Mouse (Mus musculus): ENCODE measurements around the gene Bpifb1.
"Not testable (repeated sequence)": the region's sequence is repeated elsewhere in the genome, so short reads cannot be mapped to it uniquely, and the experiment has no call there.

Bpifb1 gene

DNA sequence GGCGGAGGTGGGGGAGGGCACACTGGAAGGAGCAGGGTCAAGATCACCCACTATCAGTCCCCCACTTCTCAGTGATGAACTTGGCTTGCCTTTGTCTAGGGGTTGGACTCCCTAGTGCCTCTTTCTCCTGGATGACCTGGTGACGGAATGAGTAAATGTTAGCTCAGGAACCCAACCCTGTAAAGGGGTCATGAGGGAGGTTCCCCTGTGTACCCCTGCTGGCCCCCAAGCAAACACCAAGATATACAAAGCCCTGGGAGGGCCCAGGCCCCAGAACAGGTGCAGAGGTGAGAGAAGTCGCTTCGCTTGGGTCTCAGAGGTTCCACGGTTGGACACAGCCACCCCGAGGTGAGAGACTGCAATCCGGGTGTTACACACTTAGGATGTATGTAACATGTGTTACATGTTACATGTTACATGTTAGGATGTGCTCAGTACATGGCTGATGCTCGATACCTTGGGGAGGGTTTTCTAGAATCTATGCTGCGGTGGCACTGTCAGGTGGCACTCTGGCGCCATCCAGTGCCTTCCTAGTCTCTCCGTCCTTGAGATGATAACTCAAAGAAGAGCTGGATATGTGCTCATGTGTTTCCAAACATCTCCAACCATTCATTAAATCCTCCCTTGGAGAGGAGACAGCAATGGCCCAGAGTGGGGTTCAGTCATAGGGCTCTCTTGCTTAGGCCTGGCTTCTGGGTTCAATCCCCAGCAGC, at the start of gene Bpifb1:
TSS of gene Bpifb1 (plus strand) at position 273 of the 713 bp plus-strand sequence.
- in situ Hi-C loops (cut with MboI; ENCODE audit: low pct_unique_long_range_greater_than_20kb in 1 of 2, low sequenced_read_pairs in 2 of 2, unreplicated experiment in 1 of 2): no loop called here

DNA sequence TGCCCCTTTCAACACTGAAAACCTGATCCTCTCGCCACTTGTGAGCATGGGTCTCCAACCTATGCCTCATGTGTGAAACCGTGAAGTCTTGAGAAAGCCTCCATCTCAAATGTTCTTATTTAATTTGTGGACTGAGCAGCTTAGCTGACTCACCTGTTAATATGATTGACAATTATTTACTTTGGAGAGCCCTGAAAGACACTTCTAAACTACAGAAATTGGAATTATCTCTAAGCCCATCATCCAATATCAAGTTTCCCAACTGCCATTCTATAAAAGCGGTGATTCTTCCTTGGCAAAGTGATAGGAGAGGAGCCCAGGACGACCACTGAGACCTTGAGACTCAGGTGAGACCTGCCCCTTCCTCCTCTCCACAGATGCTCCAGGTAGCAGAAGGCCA, 48.0 kb upstream of the Bpifb1 start, which contains the start of gene Bpifa1:
TSS of gene Bpifa1 (plus strand) at position 301 of the 400 bp plus-strand sequence.
- in situ Hi-C loops (cut with MboI; ENCODE audit: low pct_unique_long_range_greater_than_20kb in 1 of 2, low sequenced_read_pairs in 2 of 2, unreplicated experiment in 1 of 2): no loop called here

DNA sequence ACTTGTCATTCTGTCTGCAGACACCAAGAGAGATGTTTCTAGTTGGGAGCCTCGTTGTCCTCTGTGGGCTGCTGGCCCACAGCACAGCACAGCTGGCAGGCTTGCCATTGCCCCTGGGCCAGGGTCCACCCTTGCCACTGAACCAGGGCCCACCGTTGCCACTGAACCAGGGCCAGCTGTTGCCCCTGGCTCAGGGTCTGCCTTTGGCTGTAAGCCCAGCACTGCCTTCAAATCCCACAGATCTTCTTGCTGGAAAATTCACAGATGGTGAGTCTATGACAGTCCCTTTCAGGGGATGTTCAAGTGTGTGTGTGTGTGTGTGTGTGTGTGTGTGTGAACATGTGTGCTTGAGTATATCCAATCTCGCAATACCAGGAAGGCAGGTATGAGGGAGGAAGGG, 46.9 kb upstream of the Bpifb1 start:
- in situ Hi-C loops (cut with MboI; ENCODE audit: low pct_unique_long_range_greater_than_20kb in 1 of 2, low sequenced_read_pairs in 2 of 2, unreplicated experiment in 1 of 2): no loop called here

DNA sequence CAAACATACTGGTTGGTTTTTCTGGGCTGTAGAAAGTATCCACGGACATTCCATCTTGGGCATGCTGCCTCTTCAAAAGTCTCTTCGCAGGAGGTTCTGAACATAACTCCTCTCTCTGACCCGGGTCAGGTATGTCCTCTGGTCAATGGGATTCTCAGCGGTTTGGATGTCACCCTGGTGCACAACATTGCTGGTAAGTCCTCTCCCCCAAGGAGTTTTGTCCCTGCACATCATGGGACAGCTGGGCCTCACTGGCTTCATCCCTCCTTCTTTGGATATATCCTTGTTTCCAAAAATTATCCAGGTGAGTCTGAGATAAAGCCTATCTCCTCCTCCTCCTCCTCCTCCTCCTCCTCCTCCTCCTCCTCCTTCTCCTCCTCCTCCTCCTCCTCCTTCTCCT, 43.1 kb upstream of the Bpifb1 start:
- in situ Hi-C loops (cut with MboI; ENCODE audit: low pct_unique_long_range_greater_than_20kb in 1 of 2, low sequenced_read_pairs in 2 of 2, unreplicated experiment in 1 of 2): no loop called here

DNA sequence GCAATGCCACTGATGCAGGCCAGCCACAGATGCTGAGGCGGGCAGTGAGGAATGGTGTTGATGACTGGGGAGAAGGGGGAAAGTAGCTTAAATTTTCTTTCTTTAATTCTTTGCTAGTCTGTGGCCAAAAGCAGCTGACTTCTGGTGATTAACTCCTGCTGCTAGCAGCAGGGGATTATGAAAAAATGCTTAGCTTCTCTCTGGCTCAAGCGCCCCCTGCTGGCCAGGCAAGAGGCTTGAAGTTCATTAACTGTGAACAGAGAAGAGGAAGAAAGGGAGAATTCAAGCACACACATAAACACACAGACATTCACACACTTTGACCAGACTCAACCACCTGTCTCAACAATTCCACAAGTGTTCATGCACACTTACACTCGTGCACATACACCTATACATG, 32.2 kb upstream of the Bpifb1 start:
- in situ Hi-C loops (cut with MboI; ENCODE audit: low pct_unique_long_range_greater_than_20kb in 1 of 2, low sequenced_read_pairs in 2 of 2, unreplicated experiment in 1 of 2): no loop called here

DNA sequence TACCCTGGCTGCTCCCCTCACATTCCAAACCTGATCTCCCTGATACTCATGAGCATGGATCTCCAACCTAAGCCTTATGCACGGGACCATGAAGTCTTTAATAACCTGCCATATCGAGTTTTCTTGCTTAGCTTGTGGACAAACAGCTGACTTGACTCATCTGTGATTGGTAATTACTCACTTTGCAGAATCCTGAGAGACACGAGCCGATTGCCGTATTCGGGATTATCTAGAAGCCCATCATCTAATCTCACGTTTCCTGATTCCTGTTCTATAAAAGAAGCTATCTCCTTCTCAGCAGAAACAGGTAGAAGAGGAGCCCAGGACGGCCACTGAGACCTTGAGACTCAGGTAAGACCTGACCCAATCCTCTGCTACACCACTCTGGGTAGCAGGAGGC, 28.3 kb upstream of the Bpifb1 start, which contains the start of gene Bpifa5:
TSS of gene Bpifa5 (plus strand) at position 301 of the 400 bp plus-strand sequence.
- in situ Hi-C loops (cut with MboI; ENCODE audit: low pct_unique_long_range_greater_than_20kb in 1 of 2, low sequenced_read_pairs in 2 of 2, unreplicated experiment in 1 of 2): no loop called here

DNA sequence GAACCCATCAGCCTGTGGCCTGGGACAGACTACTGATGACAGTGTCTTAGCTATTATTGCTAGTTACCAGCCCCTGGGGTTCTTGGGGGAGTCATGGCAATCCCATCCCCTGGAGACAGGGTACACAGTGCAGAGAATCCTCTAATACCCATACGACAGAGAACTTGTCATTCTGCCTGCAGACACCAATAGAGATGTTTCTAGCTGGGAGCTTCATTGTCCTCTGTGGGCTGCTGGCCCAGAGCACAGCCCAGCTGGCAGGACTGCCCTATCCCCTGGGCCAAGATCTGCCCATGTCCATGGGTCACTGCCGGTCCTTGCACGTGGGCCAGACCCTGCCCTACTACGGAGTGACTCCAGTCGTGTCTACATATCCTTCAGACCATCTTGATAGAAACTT, 27.3 kb upstream of the Bpifb1 start:
- in situ Hi-C loops (cut with MboI; ENCODE audit: low pct_unique_long_range_greater_than_20kb in 1 of 2, low sequenced_read_pairs in 2 of 2, unreplicated experiment in 1 of 2): no loop called here

DNA sequence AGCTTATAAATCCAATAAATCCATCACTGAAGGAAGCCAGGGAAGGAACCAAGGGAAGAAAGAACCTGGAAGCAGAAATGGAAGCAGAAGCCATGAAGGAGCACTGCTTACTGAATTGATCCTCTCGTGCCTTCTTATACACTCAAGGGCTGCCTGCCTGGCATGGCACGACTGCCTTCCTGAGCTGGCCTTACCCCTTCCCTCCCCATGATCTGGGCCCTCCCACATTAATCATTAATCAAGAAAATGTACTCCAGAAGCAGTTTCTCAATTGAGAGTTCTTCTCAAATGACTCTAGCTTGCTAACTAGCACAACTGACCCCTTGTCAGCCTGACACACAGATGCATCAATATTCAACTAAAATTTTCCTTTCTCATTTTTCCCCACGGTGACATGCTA, 21.4 kb upstream of the Bpifb1 start:
- in situ Hi-C loops (cut with MboI; ENCODE audit: low pct_unique_long_range_greater_than_20kb in 1 of 2, low sequenced_read_pairs in 2 of 2, unreplicated experiment in 1 of 2): no loop called here

DNA sequence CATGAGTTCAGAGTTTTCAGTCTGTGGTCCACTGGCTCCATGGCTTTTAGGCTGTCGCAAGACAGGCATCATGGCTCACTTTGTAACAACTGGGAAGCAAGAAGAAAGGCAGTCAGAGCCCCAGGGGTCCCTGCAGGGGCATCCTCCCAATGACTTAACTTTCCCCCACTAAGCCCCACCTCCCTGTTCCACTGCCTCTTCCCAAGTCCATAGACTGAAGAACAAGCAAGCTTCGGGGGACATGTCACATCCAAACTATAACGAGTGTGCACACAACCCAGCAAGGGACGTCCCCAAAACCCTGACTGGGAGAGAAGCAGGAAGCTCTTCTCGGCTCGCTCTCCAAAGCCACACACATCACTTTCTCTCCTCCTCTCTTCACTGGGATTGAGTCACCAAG, 19.0 kb upstream of the Bpifb1 start:
- in situ Hi-C loops (cut with MboI; ENCODE audit: low pct_unique_long_range_greater_than_20kb in 1 of 2, low sequenced_read_pairs in 2 of 2, unreplicated experiment in 1 of 2): no loop called here

DNA sequence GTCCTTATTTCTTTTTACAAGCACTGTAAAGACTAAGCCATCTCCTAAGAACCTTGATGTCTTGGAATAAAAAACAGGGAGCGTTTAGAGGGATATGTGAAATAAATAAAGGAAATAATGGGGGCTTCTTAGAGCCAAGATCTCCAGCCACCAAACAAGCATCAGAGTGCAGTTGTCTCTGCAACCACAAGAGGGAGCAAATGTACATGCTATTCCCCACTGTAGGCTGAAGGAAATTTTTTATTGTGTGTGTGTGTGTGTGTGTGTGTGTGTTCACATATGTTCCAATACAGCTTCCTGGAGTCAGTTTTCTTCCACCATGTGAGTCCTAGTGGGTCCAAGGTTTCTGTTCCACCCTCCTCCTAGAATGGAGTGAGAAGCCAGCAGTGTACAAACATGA, 17.3 kb upstream of the Bpifb1 start:
- in situ Hi-C loops (cut with MboI; ENCODE audit: low pct_unique_long_range_greater_than_20kb in 1 of 2, low sequenced_read_pairs in 2 of 2, unreplicated experiment in 1 of 2): no loop called here

DNA sequence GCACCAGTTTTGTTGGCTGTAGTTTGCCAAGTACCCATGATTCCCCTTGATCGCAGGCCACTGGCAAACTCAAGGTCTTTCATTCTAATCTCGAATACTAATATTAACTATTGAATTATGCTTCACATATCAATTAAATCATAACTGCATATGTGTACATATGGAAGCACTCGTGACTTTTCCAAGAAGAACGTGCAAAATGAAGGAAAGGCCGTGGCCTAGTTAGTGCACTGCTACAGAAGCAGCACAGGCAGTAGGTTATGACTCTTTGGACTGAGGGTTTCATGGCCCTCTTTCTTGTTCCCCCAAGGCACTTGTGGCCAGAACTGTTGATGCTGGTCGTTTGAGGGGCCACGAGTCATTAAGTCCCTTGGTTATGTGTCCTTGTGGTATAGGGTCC, 8.7 kb upstream of the Bpifb1 start:
- in situ Hi-C loops (cut with MboI; ENCODE audit: low pct_unique_long_range_greater_than_20kb in 1 of 2, low sequenced_read_pairs in 2 of 2, unreplicated experiment in 1 of 2): not testable (repeated sequence)

DNA sequence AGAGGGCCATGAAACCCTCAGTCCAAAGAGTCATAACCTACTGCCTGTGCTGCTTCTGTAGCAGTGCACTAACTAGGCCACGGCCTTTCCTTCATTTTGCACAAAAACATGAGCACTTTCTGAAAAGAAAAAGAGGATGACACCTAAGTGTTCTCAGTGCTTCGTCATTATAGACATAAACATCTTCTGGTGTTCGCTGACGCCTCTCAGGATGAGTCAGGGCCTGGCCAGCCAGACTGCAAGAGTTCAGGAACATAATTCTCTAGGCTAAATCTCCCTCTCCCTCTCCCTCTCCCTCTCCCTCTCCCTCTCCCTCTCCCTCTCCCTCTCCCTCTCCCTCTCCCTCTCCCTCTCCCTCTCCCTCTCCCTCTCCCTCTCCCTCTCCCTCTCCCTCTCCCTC, 7.6 kb upstream of the Bpifb1 start:
- in situ Hi-C loops (cut with MboI; ENCODE audit: low pct_unique_long_range_greater_than_20kb in 1 of 2, low sequenced_read_pairs in 2 of 2, unreplicated experiment in 1 of 2): not testable (repeated sequence)

DNA sequence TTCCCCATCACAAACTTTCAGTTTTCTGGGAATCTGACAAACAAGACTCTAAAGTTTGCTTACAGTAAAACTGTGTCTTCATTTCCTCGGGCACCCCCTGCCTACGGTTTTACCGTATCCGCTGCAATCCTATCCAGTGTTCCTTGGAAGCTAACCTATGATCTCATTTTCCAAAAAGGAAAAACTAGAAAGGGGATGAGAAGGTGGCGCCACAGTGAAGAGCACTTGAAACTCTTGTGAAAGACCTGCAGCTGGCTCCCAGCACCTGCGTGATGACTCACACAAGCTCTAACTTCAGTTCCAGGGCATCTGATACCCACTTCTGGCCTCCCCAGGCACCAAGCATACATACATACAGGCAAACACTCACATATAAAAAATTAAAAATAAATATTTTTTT, 5.3 kb upstream of the Bpifb1 start:
- in situ Hi-C loops (cut with MboI; ENCODE audit: low pct_unique_long_range_greater_than_20kb in 1 of 2, low sequenced_read_pairs in 2 of 2, unreplicated experiment in 1 of 2): no loop called here

DNA sequence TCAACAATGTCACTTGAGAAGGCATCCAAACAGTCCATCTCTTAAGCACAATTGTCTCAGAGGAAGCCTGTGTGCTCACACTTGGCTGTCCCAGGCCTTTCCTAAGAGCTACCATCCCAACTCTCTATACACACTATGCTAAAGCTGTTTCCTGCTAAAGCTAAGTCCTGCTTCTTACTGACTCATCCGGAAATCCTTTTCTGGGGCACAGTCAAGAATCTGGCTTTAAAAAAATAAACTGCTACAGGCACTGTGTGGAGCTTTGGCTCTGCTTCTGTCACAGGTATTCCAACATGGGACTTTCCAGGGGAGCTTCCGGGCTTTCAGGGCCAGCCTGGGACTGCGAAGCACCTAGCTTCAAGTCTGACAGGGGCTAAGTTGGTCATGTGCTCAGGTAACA, 4.9 kb upstream of the Bpifb1 start:
- in situ Hi-C loops (cut with MboI; ENCODE audit: low pct_unique_long_range_greater_than_20kb in 1 of 2, low sequenced_read_pairs in 2 of 2, unreplicated experiment in 1 of 2): no loop called here

DNA sequence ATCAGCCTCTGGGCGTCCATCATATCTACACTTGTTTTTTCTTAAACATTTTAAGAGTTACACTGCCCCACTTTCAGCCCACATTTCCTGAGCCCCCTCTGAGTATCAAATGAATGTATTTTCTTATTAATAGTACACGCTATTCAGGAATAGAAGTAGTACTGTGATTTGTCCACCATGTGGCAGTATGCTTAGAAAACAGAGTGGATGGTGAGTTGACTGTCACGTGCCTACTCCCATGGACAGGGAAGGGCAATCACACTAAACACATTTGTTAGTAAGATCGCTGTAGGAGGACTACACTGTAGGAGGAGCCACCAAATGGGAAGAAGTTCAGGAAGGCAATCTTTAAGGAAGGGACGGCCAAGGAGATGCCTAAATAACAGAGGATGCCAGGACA, 3.1 kb upstream of the Bpifb1 start:
- in situ Hi-C loops (cut with MboI; ENCODE audit: low pct_unique_long_range_greater_than_20kb in 1 of 2, low sequenced_read_pairs in 2 of 2, unreplicated experiment in 1 of 2): no loop called here

DNA sequence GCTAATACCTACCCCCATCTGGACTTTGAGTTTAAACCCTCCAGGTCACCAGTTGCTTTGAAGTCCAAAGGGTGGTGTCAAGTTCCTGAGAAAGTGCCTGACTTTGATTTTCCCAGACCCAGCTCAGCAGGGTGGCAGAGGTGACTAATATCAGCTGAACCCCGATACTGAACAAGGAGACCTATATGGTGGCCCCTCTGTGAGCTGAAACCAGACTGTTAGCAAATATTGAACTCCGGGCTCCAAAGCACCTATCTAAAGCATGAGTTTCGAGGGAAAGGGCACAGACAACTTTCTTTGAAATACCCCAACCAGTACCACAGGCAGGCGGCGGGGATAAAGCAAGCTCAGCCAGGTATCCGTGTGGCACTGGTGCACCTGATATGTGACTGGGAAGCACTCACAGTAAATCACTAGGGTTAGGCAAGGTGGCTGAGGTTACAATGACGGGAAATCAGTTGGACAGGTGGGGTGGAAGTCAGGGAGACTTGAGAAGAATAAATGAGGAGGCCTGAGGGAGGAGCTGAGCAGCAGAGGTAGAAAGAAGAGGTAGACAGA, 662 bp upstream of the Bpifb1 start:
- in situ Hi-C loops (cut with MboI; ENCODE audit: low pct_unique_long_range_greater_than_20kb in 1 of 2, low sequenced_read_pairs in 2 of 2, unreplicated experiment in 1 of 2): no loop called here

DNA sequence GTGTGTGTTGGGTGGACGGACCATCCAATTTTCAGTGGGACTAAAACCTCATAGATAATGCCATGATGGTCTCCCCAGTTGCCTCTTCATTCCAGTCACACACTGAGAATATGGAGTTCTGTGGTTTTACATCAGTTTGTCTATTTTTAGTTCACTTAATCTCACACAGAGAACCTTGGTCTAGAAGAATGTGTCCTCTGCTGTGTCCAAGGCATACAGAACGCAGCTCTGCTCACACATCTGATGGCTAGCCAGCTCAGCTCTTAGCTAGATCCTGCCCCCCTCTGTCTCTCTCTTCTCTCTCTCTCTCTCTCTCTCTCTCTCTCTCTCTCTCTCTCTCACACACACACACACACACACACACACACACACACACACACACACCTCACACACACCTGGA, 1.5 kb downstream of the Bpifb1 start:
- in situ Hi-C loops (cut with MboI; ENCODE audit: low pct_unique_long_range_greater_than_20kb in 1 of 2, low sequenced_read_pairs in 2 of 2, unreplicated experiment in 1 of 2): no loop called here

DNA sequence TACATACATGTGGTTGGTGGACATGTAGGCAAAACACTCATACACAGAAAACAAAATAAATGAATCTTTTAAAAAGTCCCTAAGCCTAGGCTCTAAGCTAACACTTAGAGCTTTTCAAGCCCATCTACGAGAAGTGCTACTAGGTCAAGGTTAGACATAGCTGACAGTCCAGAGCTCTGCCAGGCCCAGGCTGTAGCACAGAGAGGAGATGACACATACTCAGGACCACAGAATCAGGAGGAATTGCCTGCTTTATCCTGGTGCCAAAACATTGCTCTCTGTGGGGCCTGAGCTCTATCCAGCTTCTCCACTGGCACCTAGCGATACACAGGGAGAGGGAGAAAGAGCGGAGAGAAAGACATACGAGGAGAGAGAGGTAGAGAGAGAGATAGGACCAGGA, 2.5 kb downstream of the Bpifb1 start:
- in situ Hi-C loops (cut with MboI; ENCODE audit: low pct_unique_long_range_greater_than_20kb in 1 of 2, low sequenced_read_pairs in 2 of 2, unreplicated experiment in 1 of 2): no loop called here

DNA sequence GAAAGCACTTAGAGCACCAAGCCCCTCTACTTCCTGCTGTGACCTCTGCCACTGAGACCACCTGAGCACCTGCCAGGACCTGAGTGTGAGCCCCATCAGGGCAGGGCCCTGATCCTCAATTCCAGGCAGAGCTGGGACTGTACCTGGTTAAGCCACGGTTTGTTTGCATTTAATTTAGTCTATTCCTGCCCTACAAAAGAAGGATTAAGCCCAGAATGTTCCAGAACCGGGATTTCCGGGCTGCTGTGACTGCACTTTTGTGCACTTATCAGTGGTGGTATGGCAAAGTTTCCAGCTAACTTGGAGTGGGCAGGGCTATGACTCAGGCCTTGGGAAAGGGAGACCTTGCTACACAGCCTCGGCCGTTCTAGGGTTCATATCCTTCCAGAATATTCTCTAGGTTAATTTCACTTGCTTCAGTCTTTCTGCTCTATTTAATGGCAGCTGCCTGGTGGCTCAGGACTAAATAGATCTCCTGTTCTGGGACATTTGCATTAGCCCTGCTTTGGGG, 3.4 kb downstream of the Bpifb1 start:
- in situ Hi-C loops (cut with MboI; ENCODE audit: low pct_unique_long_range_greater_than_20kb in 1 of 2, low sequenced_read_pairs in 2 of 2, unreplicated experiment in 1 of 2): no loop called here

DNA sequence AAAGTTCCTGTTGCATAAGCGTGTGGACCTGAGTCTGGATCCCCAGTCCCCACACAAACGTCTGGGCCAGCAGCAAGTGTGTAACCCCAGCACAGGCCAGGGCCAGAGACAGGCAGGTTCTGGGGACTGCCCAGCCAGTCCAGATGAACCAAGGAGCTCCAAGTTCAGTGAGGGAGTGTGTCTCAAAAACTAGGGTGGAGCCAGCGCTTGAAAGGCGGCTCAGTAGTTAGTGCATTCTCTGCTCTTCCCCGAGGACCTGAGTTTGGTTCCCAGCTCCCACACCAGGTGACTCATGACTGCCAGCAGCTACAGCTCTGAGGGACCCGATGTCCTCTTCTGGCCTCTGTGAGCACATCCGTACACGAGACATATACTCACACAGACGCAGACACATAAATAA, 6.4 kb downstream of the Bpifb1 start:
- in situ Hi-C loops (cut with MboI; ENCODE audit: low pct_unique_long_range_greater_than_20kb in 1 of 2, low sequenced_read_pairs in 2 of 2, unreplicated experiment in 1 of 2): no loop called here

Measured in mouse embryonic stem cell (cell line).